Mouse (Mus musculus): ENCODE data around the gene Btg2. TPM values are rescaled to one million over a fixed set of nuclear protein-coding genes. Genes with fewer than 3 reads are reported as not detected.

The Btg2 gene
- polyA plus RNA-seq (2015; fragmentation: Nextera tagmentation; extraction: Ambion mirVana) = 27.2 and 34.9 TPM in 2 replicates

- Histone ChIP-seq H3K4me1 (ENCODE audit: control insufficient read depth, insufficient read depth, low read length) (peaks cover 24% of the 10 kb centered on the region), H3K36me3 (ENCODE audit: control insufficient read depth, insufficient read depth, low read length) (no peaks in the 10 kb centered on the region), H3K9me3 (replicated peaks; ENCODE audit: control insufficient read depth, low read length, poor library complexity, severe bottlenecking) (no peaks in the 10 kb centered on the region), H3K27me3 (ENCODE audit: control insufficient read depth, insufficient read depth, low read depth, low read length) (no peaks in the 10 kb centered on the region), H3K27ac (ENCODE audit: low read length) (peak within 1 kb of the TSS; percentile 79), H3K9ac (ENCODE audit: low read depth, low read length) (peak within 1 kb of the TSS; percentile 78), H3K4me2 (ENCODE audit: low read length) (peak within 1 kb of the TSS; percentile 76), H3K4me3 (ENCODE audit: low read depth, low read length) (peak within 1 kb of the TSS; percentile 54)
- WGBS = under 1% methylated on average over 59 of the region's 62 CpGs
- ATAC-seq = peak; percentile 93
These were observed at the start of gene Btg2 for GRCm38 (mm10) chr1:134078802-134079476. Gene Btg2, minus strand, starts transcription at chr1:134079120.

GRCm38 (mm10) chr1:134122195-134122594 is 43.3 kb upstream of the Btg2 start:
- H3K36me3 ChIP-seq (ENCODE audit: control insufficient read depth, insufficient read depth, low read length) = no peaks in the 10 kb centered on the region
- H3K4me3 ChIP-seq (ENCODE audit: low read depth, low read length) = no peak overlapping the region
- no peak overlapping the region for H3K27ac ChIP-seq (ENCODE audit: low read length)
- H3K27me3 ChIP-seq (ENCODE audit: control insufficient read depth, insufficient read depth, low read depth, low read length) = no peaks in the 10 kb centered on the region
- H3K9me3 ChIP-seq (replicated peaks; ENCODE audit: control insufficient read depth, low read length, poor library complexity, severe bottlenecking) = no peaks in the 10 kb centered on the region
- ATAC-seq = no peak
- no peak overlapping the region for H3K9ac ChIP-seq (ENCODE audit: low read depth, low read length)
- H3K4me2 ChIP-seq (ENCODE audit: low read length) = no peak overlapping the region
- no peaks in the 10 kb centered on the region for H3K4me1 ChIP-seq (ENCODE audit: control insufficient read depth, insufficient read depth, low read length)
- WGBS = 56% methylated on average over 9 of the region's 9 CpGs

GRCm38 (mm10) chr1:134120179-134120578 is 41.3 kb upstream of the Btg2 start:
- no peak overlapping the region for H3K9ac ChIP-seq (ENCODE audit: low read depth, low read length)
- no peak overlapping the region for H3K27ac ChIP-seq (ENCODE audit: low read length)
- no peak overlapping the region; the same call in 1 of the 2 replicates for H3K4me2 ChIP-seq (ENCODE audit: low read length)
- H3K27me3 ChIP-seq (ENCODE audit: control insufficient read depth, insufficient read depth, low read depth, low read length) = no peaks in the 10 kb centered on the region
- H3K9me3 ChIP-seq (replicated peaks; ENCODE audit: control insufficient read depth, low read length, poor library complexity, severe bottlenecking) = no peaks in the 10 kb centered on the region
- WGBS = 4% methylated on average over 5 of the region's 5 CpGs
- peak; percentile 86 for ATAC-seq
- H3K4me3 ChIP-seq (ENCODE audit: low read depth, low read length) = no peak overlapping the region
- no peaks in the 10 kb centered on the region for H3K36me3 ChIP-seq (ENCODE audit: control insufficient read depth, insufficient read depth, low read length)
- H3K4me1 ChIP-seq (ENCODE audit: control insufficient read depth, insufficient read depth, low read length) = no peaks in the 10 kb centered on the region

GRCm38 (mm10) chr1:134117110-134117509 is 38.2 kb upstream of the Btg2 start:
- Histone ChIP-seq H3K4me1 (ENCODE audit: control insufficient read depth, insufficient read depth, low read length) (no peaks in the 10 kb centered on the region), H3K9ac (ENCODE audit: low read depth, low read length) (no peak overlapping the region), H3K27ac (ENCODE audit: low read length) (no peak overlapping the region), H3K4me2 (ENCODE audit: low read length) (no peak overlapping the region), H3K9me3 (replicated peaks; ENCODE audit: control insufficient read depth, low read length, poor library complexity, severe bottlenecking) (no peaks in the 10 kb centered on the region), H3K27me3 (ENCODE audit: control insufficient read depth, insufficient read depth, low read depth, low read length) (no peaks in the 10 kb centered on the region), H3K36me3 (ENCODE audit: control insufficient read depth, insufficient read depth, low read length) (no peaks in the 10 kb centered on the region), H3K4me3 (ENCODE audit: low read depth, low read length) (no peak overlapping the region)
- 81% methylated on average over 5 of the region's 5 CpGs for WGBS
- no peak for ATAC-seq

GRCm38 (mm10) chr1:134115424-134115823 is 36.5 kb upstream of the Btg2 start:
- Histone ChIP-seq H3K9me3 (replicated peaks; ENCODE audit: control insufficient read depth, low read length, poor library complexity, severe bottlenecking) (no peaks in the 10 kb centered on the region), H3K4me3 (ENCODE audit: low read depth, low read length) (no peak overlapping the region), H3K4me1 (ENCODE audit: control insufficient read depth, insufficient read depth, low read length) (no peaks in the 10 kb centered on the region), H3K27ac (ENCODE audit: low read length) (no peak overlapping the region), H3K4me2 (ENCODE audit: low read length) (no peak overlapping the region), H3K36me3 (ENCODE audit: control insufficient read depth, insufficient read depth, low read length) (no peaks in the 10 kb centered on the region), H3K27me3 (ENCODE audit: control insufficient read depth, insufficient read depth, low read depth, low read length) (no peaks in the 10 kb centered on the region), H3K9ac (ENCODE audit: low read depth, low read length) (no peak overlapping the region)
- 58% methylated on average over 8 of the region's 8 CpGs for WGBS
- no peak for ATAC-seq

GRCm38 (mm10) chr1:134114730-134115129 is 35.8 kb upstream of the Btg2 start:
- H3K4me2 ChIP-seq (ENCODE audit: low read length) = no peak overlapping the region
- no peak overlapping the region for H3K9ac ChIP-seq (ENCODE audit: low read depth, low read length)
- H3K9me3 ChIP-seq (replicated peaks; ENCODE audit: control insufficient read depth, low read length, poor library complexity, severe bottlenecking) = no peaks in the 10 kb centered on the region
- no peak for ATAC-seq
- no peak overlapping the region for H3K4me3 ChIP-seq (ENCODE audit: low read depth, low read length)
- H3K4me1 ChIP-seq (ENCODE audit: control insufficient read depth, insufficient read depth, low read length) = no peaks in the 10 kb centered on the region
- H3K27ac ChIP-seq (ENCODE audit: low read length) = no peak overlapping the region
- H3K36me3 ChIP-seq (ENCODE audit: control insufficient read depth, insufficient read depth, low read length) = no peaks in the 10 kb centered on the region
- WGBS = 84% methylated on average over 13 of the region's 13 CpGs
- H3K27me3 ChIP-seq (ENCODE audit: control insufficient read depth, insufficient read depth, low read depth, low read length) = no peaks in the 10 kb centered on the region

GRCm38 (mm10) chr1:134114018-134114417 is 35.1 kb upstream of the Btg2 start:
- Histone ChIP-seq H3K27ac (ENCODE audit: low read length) (no peak overlapping the region), H3K4me1 (ENCODE audit: control insufficient read depth, insufficient read depth, low read length) (no peaks in the 10 kb centered on the region), H3K9ac (ENCODE audit: low read depth, low read length) (no peak overlapping the region), H3K4me3 (ENCODE audit: low read depth, low read length) (no peak overlapping the region), H3K4me2 (ENCODE audit: low read length) (no peak overlapping the region), H3K9me3 (replicated peaks; ENCODE audit: control insufficient read depth, low read length, poor library complexity, severe bottlenecking) (no peaks in the 10 kb centered on the region), H3K36me3 (ENCODE audit: control insufficient read depth, insufficient read depth, low read length) (no peaks in the 10 kb centered on the region), H3K27me3 (ENCODE audit: control insufficient read depth, insufficient read depth, low read depth, low read length) (no peaks in the 10 kb centered on the region)
- ATAC-seq = no peak
- 88% methylated on average over 7 of the region's 7 CpGs for WGBS

- H3K4me3 ChIP-seq (ENCODE audit: low read depth, low read length) = no peak overlapping the region
- no peaks in the 10 kb centered on the region for H3K27me3 ChIP-seq (ENCODE audit: control insufficient read depth, insufficient read depth, low read depth, low read length)
- H3K9ac ChIP-seq (ENCODE audit: low read depth, low read length) = no peak overlapping the region
- no peak for ATAC-seq
- no peak overlapping the region for H3K27ac ChIP-seq (ENCODE audit: low read length)
- no peaks in the 10 kb centered on the region for H3K36me3 ChIP-seq (ENCODE audit: control insufficient read depth, insufficient read depth, low read length)
- WGBS = 70% methylated on average over 5 of the region's 5 CpGs
- no peaks in the 10 kb centered on the region for H3K4me1 ChIP-seq (ENCODE audit: control insufficient read depth, insufficient read depth, low read length)
- H3K4me2 ChIP-seq (ENCODE audit: low read length) = no peak overlapping the region
- H3K9me3 ChIP-seq (replicated peaks; ENCODE audit: control insufficient read depth, low read length, poor library complexity, severe bottlenecking) = no peaks in the 10 kb centered on the region
These were observed 34.6 kb upstream of the Btg2 start for GRCm38 (mm10) chr1:134113560-134113959.

- Histone ChIP-seq H3K36me3 (ENCODE audit: control insufficient read depth, insufficient read depth, low read length) (no peaks in the 10 kb centered on the region), H3K4me3 (ENCODE audit: low read depth, low read length) (no peak within 1 kb of the TSS), H3K27ac (ENCODE audit: low read length) (no peak within 1 kb of the TSS), H3K4me1 (ENCODE audit: control insufficient read depth, insufficient read depth, low read length) (no peaks in the 10 kb centered on the region), H3K4me2 (ENCODE audit: low read length) (no peak within 1 kb of the TSS), H3K9me3 (replicated peaks; ENCODE audit: control insufficient read depth, low read length, poor library complexity, severe bottlenecking) (no peaks in the 10 kb centered on the region), H3K27me3 (ENCODE audit: control insufficient read depth, insufficient read depth, low read depth, low read length) (no peaks in the 10 kb centered on the region), H3K9ac (ENCODE audit: low read depth, low read length) (no peak within 1 kb of the TSS)
- no peak for ATAC-seq
- 82% methylated on average over 4 of the region's 4 CpGs for WGBS
These were observed 32.1 kb upstream of the Btg2 start, which contains the start of gene Chit1 for GRCm38 (mm10) chr1:134110979-134111378. Gene Chit1, plus strand, starts transcription at chr1:134111242.
